Mouse (Mus musculus) embryonic facial prominence, embryonic 11.5 days (tissue): ENCODE measurements around the gene Sufu. TPM values are rescaled to one million over a fixed set of nuclear protein-coding genes. Genes with fewer than 3 reads are reported as not detected.

Experiments
- ATAC-seq: fragments of 200-750 bp; cut with Nextera tagmentation; replicated peaks from 2 replicates; pipeline ENCODE4 v1.8.0; 2017; ENCODE audit warnings: low read depth; ENCODE audit not compliant: insufficient number of reproducible peaks, low FRiP score, low TSS enrichment
- DNase-seq: peaks from one replicate; pipeline ENCODE4 v3.0.0-alpha.2; 2015; ENCODE audit warnings: low spot score
- H3K27ac ChIP-seq: fragments of 300-500 bp; sonication (generic); replicated peaks from 2 replicates; pipeline ENCODE4 v1.5.1; 2014; ENCODE audit warnings: mild to moderate bottlenecking, low read depth, low read length, control low read depth
- H3K27me3 ChIP-seq: fragments of 300-500 bp; sonication (generic); 2 replicates; pipeline ENCODE4 v1.6.1; 2014; ENCODE audit warnings: mild to moderate bottlenecking, low read length, moderate library complexity, mixed read lengths; ENCODE audit not compliant: control insufficient read depth, insufficient read depth
- H3K36me3 ChIP-seq: fragments of 300-500 bp; sonication (generic); replicated peaks from 2 replicates; pipeline ENCODE4 v1.6.1; 2014; ENCODE audit warnings: low read depth, mild to moderate bottlenecking, low read length, moderate library complexity, mixed read lengths; ENCODE audit not compliant: control insufficient read depth, insufficient read depth
- H3K4me1 ChIP-seq: fragments of 300-500 bp; sonication (generic); 2 replicates; pipeline ENCODE4 v1.6.1; 2014; ENCODE audit warnings: low read length, mixed read lengths; ENCODE audit not compliant: control insufficient read depth, insufficient read depth
- H3K4me2 ChIP-seq: fragments of 300-500 bp; sonication (generic); 2 replicates; pipeline ENCODE4 v1.6.1; 2014; ENCODE audit warnings: low read depth, mild to moderate bottlenecking, control low read depth, low read length, moderate library complexity
- H3K4me3 ChIP-seq: fragments of 300-500 bp; sonication (generic); 2 replicates; pipeline ENCODE4 v1.5.1; 2014; ENCODE audit warnings: low read depth, low read length, control low read depth
- H3K9ac ChIP-seq: fragments of 300-500 bp; sonication (generic); replicated peaks from 2 replicates; pipeline ENCODE4 v1.6.1; 2014; ENCODE audit warnings: mild to moderate bottlenecking, control low read depth, low read length
- H3K9me3 ChIP-seq: fragments of 300-500 bp; sonication (generic); replicated peaks from 2 replicates; pipeline ENCODE4 v1.6.1; 2016; ENCODE audit warnings: mild to moderate bottlenecking, low read length, inconsistent platforms, mixed read lengths; ENCODE audit not compliant: control insufficient read depth
- WGBS: fragments of 180-500 bp; shearing (Covaris S2); extraction: QIAGEN DNeasy Blood & Tissue Kit; methylation state at CpG from one replicate; pipeline ENCODE4 v1.1.7; 2014; 5-methylcytosine and 5-hydroxymethylcytosine counted together
- polyA plus RNA-seq: library from polyadenylated mRNA; unstranded; fragments of >200 nt; fragmentation: Nextera tagmentation; extraction: Ambion mirVana; gene quantifications from 2 replicates; pipeline ENCODE4 v1.2.1, GENCODE M21; 2014

The Sufu gene
- polyA plus RNA-seq, 1 experiment from 2014 or later, result 32.7 TPM

GRCm38 (mm10) chr19:46477432-46477845, 80.7 kb downstream of the Sufu start:
- H3K4me1 ChIP-seq, result peaks cover 10% of the 10 kb centered on the region; the same call in 1 of the 2 replicates
- H3K27me3 ChIP-seq, result no peaks in the 10 kb centered on the region
- no peak for ATAC-seq
- no peaks in the 10 kb centered on the region for H3K9me3 ChIP-seq
- no peak overlapping the region for H3K9ac ChIP-seq
- no peak for DNase-seq
- 0 out of 2 replicates have a peak, but pooled peaks cover 3% of the 10 kb centered on the region for H3K36me3 ChIP-seq
- H3K4me2 ChIP-seq, result no peak overlapping the region
- WGBS, result 50% methylated on average over 10 of the region's 10 CpGs
- no peak overlapping the region for H3K27ac ChIP-seq
- no peak overlapping the region for H3K4me3 ChIP-seq

GRCm38 (mm10) chr19:46478242-46478641, 81.5 kb downstream of the Sufu start:
- Histone ChIP-seq H3K9me3 (no peaks in the 10 kb centered on the region), H3K4me1 (peaks cover 10% of the 10 kb centered on the region; the same call in 1 of the 2 replicates), H3K9ac (no peak overlapping the region), H3K4me3 (no peak overlapping the region), H3K27ac (no peak overlapping the region), H3K27me3 (no peaks in the 10 kb centered on the region), H3K4me2 (no peak overlapping the region), H3K36me3 (0 out of 2 replicates have a peak, but pooled peaks cover 3% of the 10 kb centered on the region)
- 77% methylated on average over 4 of the region's 4 CpGs for WGBS
- DNase-seq, result no peak
- no peak for ATAC-seq

- H3K36me3 ChIP-seq, result 0 out of 2 replicates have a peak, but pooled peaks cover under 1% of the 10 kb centered on the region
- no peak for ATAC-seq
Observed at GRCm38 (mm10) chr19:46478826-46479225, 82.1 kb downstream of the Sufu start.

GRCm38 (mm10) chr19:46479306-46480075, 82.8 kb downstream of the Sufu start:
- no peak overlapping the region for H3K9ac ChIP-seq
- peaks cover 10% of the 10 kb centered on the region; the same call in 1 of the 2 replicates for H3K4me1 ChIP-seq
- H3K27ac ChIP-seq, result no peak overlapping the region
- 68% methylated on average over 21 of the region's 21 CpGs for WGBS
- H3K4me2 ChIP-seq, result no peak overlapping the region
- DNase-seq (no peak), ATAC-seq (no peak)
- no peaks in the 10 kb centered on the region for H3K27me3 ChIP-seq
- no peaks in the 10 kb centered on the region for H3K36me3 ChIP-seq
- H3K9me3 ChIP-seq, result no peaks in the 10 kb centered on the region
- H3K4me3 ChIP-seq, result no peak overlapping the region

More at GRCm38 (mm10) chr19:46478826-46479225, 82.1 kb downstream of the Sufu start:
- Histone ChIP-seq H3K27me3 (no peaks in the 10 kb centered on the region), H3K9ac (no peak overlapping the region), H3K27ac (no peak overlapping the region), H3K4me3 (no peak overlapping the region), H3K9me3 (no peaks in the 10 kb centered on the region), H3K4me2 (no peak overlapping the region), H3K4me1 (peaks cover 10% of the 10 kb centered on the region; the same call in 1 of the 2 replicates)
- no peak for DNase-seq
- 63% methylated on average over 5 of the region's 5 CpGs for WGBS

- WGBS, result 70% methylated on average over 10 of the region's 10 CpGs
- Histone ChIP-seq H3K9ac (no peak overlapping the region; the same call in 1 of the 2 replicates), H3K4me2 (no peak overlapping the region), H3K27me3 (no peaks in the 10 kb centered on the region), H3K36me3 (no peaks in the 10 kb centered on the region), H3K9me3 (no peaks in the 10 kb centered on the region), H3K4me1 (peaks cover 10% of the 10 kb centered on the region; the same call in 1 of the 2 replicates), H3K27ac (no peak overlapping the region; the same call in 1 of the 2 replicates), H3K4me3 (no peak overlapping the region)
- no peak for ATAC-seq
- DNase-seq, result peak; percentile 50
Observed at GRCm38 (mm10) chr19:46480624-46481345, 84.1 kb downstream of the Sufu start.

GRCm38 (mm10) chr19:46481352-46481751, 84.7 kb downstream of the Sufu start:
- H3K9ac ChIP-seq, result no peak overlapping the region
- H3K27me3 ChIP-seq, result no peaks in the 10 kb centered on the region
- H3K9me3 ChIP-seq, result no peaks in the 10 kb centered on the region
- 21% methylated on average over 3 of the region's 3 CpGs for WGBS
- H3K36me3 ChIP-seq, result peaks cover 3% of the 10 kb centered on the region; the same call in 1 of the 2 replicates
- H3K4me3 ChIP-seq, result no peak overlapping the region
- no peak overlapping the region for H3K27ac ChIP-seq
- H3K4me1 ChIP-seq, result peaks cover 10% of the 10 kb centered on the region; the same call in 1 of the 2 replicates
- no peak overlapping the region for H3K4me2 ChIP-seq
- ATAC-seq, result no peak
- peak; percentile 15 for DNase-seq

GRCm38 (mm10) chr19:46481756-46482155, 85.1 kb downstream of the Sufu start:
- DNase-seq (peak; percentile 21), ATAC-seq (no peak)
- H3K27ac ChIP-seq, result no peak overlapping the region
- H3K9ac ChIP-seq, result no peak overlapping the region
- no peak overlapping the region for H3K4me3 ChIP-seq
- no peak overlapping the region for H3K4me2 ChIP-seq
- 22% methylated on average over 4 of the region's 4 CpGs for WGBS
- H3K36me3 ChIP-seq, result peaks cover 3% of the 10 kb centered on the region; the same call in 1 of the 2 replicates
- no peaks in the 10 kb centered on the region for H3K27me3 ChIP-seq
- no peaks in the 10 kb centered on the region for H3K9me3 ChIP-seq
- H3K4me1 ChIP-seq, result peaks cover 10% of the 10 kb centered on the region; the same call in 1 of the 2 replicates
